Mouse (Mus musculus) CH12.LX (cell line): ENCODE data around the gene Med4. TPM values are rescaled to one million over a fixed set of nuclear protein-coding genes. Genes with fewer than 3 reads are reported as not detected.

ENCODE experiments used
- DNase-seq: peaks from one replicate; pipeline ENCODE4 v3.0.0-alpha.2; 2013; ENCODE audit errors: extremely low read depth
- H3K27ac ChIP-seq: 2 replicates; pipeline ENCODE4 v1.5.1; 2012; ENCODE audit warnings: low read depth, mild to moderate bottlenecking, control low read depth, moderate library complexity; ENCODE audit not compliant: insufficient read depth
- H3K27me3 ChIP-seq: replicated peaks from 2 replicates; pipeline ENCODE3; 2012; ENCODE audit warnings: inconsistent platforms
- H3K36me3 ChIP-seq, 2 experiments: replicated peaks in 1 of 2; 2 replicates each; pipeline versions ENCODE3 to v1.6.1; 2012; ENCODE audit warnings: inconsistent platforms in 1 of 2, low read length in 1 of 2, mild to moderate bottlenecking in 1 of 2, mixed read lengths in 1 of 2, moderate library complexity in 1 of 2; ENCODE audit not compliant: control insufficient read depth in 1 of 2, insufficient read depth in 1 of 2
- H3K4me1 ChIP-seq, 2 experiments: 2 replicates each; pipeline ENCODE4 v1.6.1; 2012; ENCODE audit warnings: inconsistent platforms in 1 of 2, moderate library complexity in 1 of 2; ENCODE audit not compliant: insufficient read depth in 2 of 2, control insufficient read depth in 1 of 2
- H3K4me2 ChIP-seq: 2 replicates; pipeline ENCODE4 v1.6.1; 2012; ENCODE audit warnings: low read depth, mild to moderate bottlenecking, control low read depth; ENCODE audit not compliant: poor library complexity, insufficient read depth, severe bottlenecking
- H3K4me3 ChIP-seq, 3 experiments: fragments of 150-350 bp in 1 of 3; sonication (generic) in 1 of 3; replicated peaks in 1 of 3; 2 replicates each; pipeline versions ENCODE3 to v1.5.1; 2011 to 2012; ENCODE audit warnings: low read depth in 2 of 3, low read length in 2 of 3, mild to moderate bottlenecking in 2 of 3, moderate library complexity in 2 of 3, control low read depth in 1 of 3, improper control_type of control experiment in 1 of 3, inconsistent platforms in 1 of 3, mixed read lengths in 1 of 3; ENCODE audit not compliant: poor library complexity in 1 of 3
- H3K79me2 ChIP-seq: replicated peaks from 2 replicates; pipeline ENCODE4 v1.6.1; 2012; ENCODE audit warnings: mild to moderate bottlenecking, moderate library complexity; ENCODE audit not compliant: control insufficient read depth, poor library complexity, insufficient read depth, severe bottlenecking; ENCODE audit errors: extremely low read depth
- H3K9ac ChIP-seq: 2 replicates; pipeline ENCODE4 v1.6.1; 2012; ENCODE audit warnings: low read depth, mild to moderate bottlenecking, control low read depth, moderate library complexity; ENCODE audit not compliant: insufficient read depth
- H3K9me3 ChIP-seq: replicated peaks from 2 replicates; pipeline ENCODE3; 2012; ENCODE audit warnings: low read length, inconsistent platforms, mixed read lengths
- BHLHE40 ChIP-seq: IDR thresholded peaks from 2 replicates; pipeline ENCODE4 v1.6.1; 2011; ENCODE audit warnings: mild to moderate bottlenecking, low read depth, low read length, improper control_type of control experiment
- CHD1 ChIP-seq: IDR thresholded peaks from 2 replicates; pipeline ENCODE4 v1.6.1; 2012; ENCODE audit warnings: low read depth, low read length, improper control_type of control experiment, inconsistent platforms
- CHD2 ChIP-seq: IDR thresholded peaks from 2 replicates; pipeline ENCODE4 v1.6.1; 2011; ENCODE audit warnings: low read length, improper control_type of control experiment
- CTCF ChIP-seq, 2 experiments: IDR thresholded peaks in 1 of 2; conservative IDR thresholded peaks in 1 of 2; 2 replicates each; pipeline ENCODE4 v1.5.1; 2011 to 2012; ENCODE audit warnings: low read depth in 2 of 2, low read length in 2 of 2, improper control_type of control experiment in 1 of 2, inconsistent platforms in 1 of 2, mild to moderate bottlenecking in 1 of 2, moderate library complexity in 1 of 2
- ELF1 ChIP-seq: IDR thresholded peaks from 2 replicates; pipeline ENCODE4 v1.6.1; 2014; ENCODE audit warnings: low read depth, mild to moderate bottlenecking, inconsistent platforms, low read length, improper control_type of control experiment
- JUND ChIP-seq: conservative IDR thresholded peaks from 2 replicates; pipeline ENCODE4 v1.6.1; 2011; ENCODE audit warnings: low read depth, low read length, improper control_type of control experiment
- MAFK ChIP-seq: IDR thresholded peaks from 2 replicates; pipeline ENCODE4 v1.6.1; 2011; ENCODE audit warnings: low read length, improper control_type of control experiment; ENCODE audit not compliant: insufficient replicate concordance
- MXI1 ChIP-seq: IDR thresholded peaks from 2 replicates; pipeline ENCODE4 v1.6.1; 2011; ENCODE audit warnings: mild to moderate bottlenecking, low read depth, low read length, improper control_type of control experiment
- POLR2AphosphoS2 ChIP-seq: IDR thresholded peaks from 2 replicates; pipeline ENCODE4 v1.6.1; 2011; ENCODE audit warnings: low read depth, low read length, improper control_type of control experiment
- RAD21 ChIP-seq: IDR thresholded peaks from 2 replicates; pipeline ENCODE4 v1.6.1; 2011; ENCODE audit warnings: low read depth, mild to moderate bottlenecking, low read length, improper control_type of control experiment, moderate library complexity
- SIN3A ChIP-seq: IDR thresholded peaks from 2 replicates; pipeline ENCODE4 v1.6.1; 2012; ENCODE audit warnings: low read length, improper control_type of control experiment, inconsistent platforms
- SMC3 ChIP-seq: IDR thresholded peaks from 2 replicates; pipeline ENCODE4 v1.6.1; 2011; ENCODE audit warnings: low read depth, low read length, improper control_type of control experiment
- TBP ChIP-seq: conservative IDR thresholded peaks from 2 replicates; pipeline ENCODE4 v1.6.1; 2011; ENCODE audit warnings: low read depth, low read length, improper control_type of control experiment
- UBTF ChIP-seq: IDR thresholded peaks from 2 replicates; pipeline ENCODE4 v1.6.1; 2012; ENCODE audit warnings: low read depth, mild to moderate bottlenecking, inconsistent platforms, low read length, improper control_type of control experiment, moderate library complexity
- USF2 ChIP-seq: conservative IDR thresholded peaks from 2 replicates; pipeline ENCODE4 v1.6.1; 2011; ENCODE audit warnings: low read depth, low read length, improper control_type of control experiment
- ZC3H11A ChIP-seq: IDR thresholded peaks from 2 replicates; pipeline ENCODE4 v1.6.1; 2012; ENCODE audit warnings: low read depth, mild to moderate bottlenecking, inconsistent platforms, low read length, improper control_type of control experiment
- ZNF384 ChIP-seq: IDR thresholded peaks from 2 replicates; pipeline ENCODE4 v1.6.1; 2012; ENCODE audit warnings: low read depth, low read length, improper control_type of control experiment, inconsistent platforms
- dilution Hi-C: fragments of 300-500 bp; cut with MboI; formaldehyde crosslinking; loops from 2 replicates; pipeline ENCODE4 v1.14.3; 2020; ENCODE audit warnings: low sequenced_read_pairs; ENCODE audit not compliant: extremely low pct_unique_long_range_greater_than_20kb, extremely low pct_ligation_motif_present
- in situ Hi-C: fragments of 300-500 bp; cut with MboI; formaldehyde crosslinking; loops from 3 replicates; pipeline ENCODE4 v1.14.3; 2019; ENCODE audit warnings: low sequenced_read_pairs, low pct_ligation_motif_present, low pct_unique_long_range_greater_than_20kb, mixed read lengths
- polyA plus RNA-seq: library from polyadenylated mRNA; unstranded; fragments of >175 nt; gene quantifications from 2 replicates; pipeline ENCODE4 v1.2.1, GENCODE M21; 2012; ENCODE audit warnings: low read depth; ENCODE audit not compliant: insufficient read length
- total RNA-seq, 2 experiments: library from RNA; depleted of rRNA; stranded (reverse); fragments of 300-350 nt in 1 of 2; fragments of >200 nt in 1 of 2; gene quantifications; 2 replicates each; pipeline ENCODE4 v1.2.3; 2012 to 2014

The Med4 gene
- total and polyA plus RNA-seq, 3 experiments = 45.6 to 61.5 (median 60.7) TPM

GRCm38 (mm10) chr14:73472205-73472604, 37.6 kb upstream of the Med4 start:
- dilution Hi-C loops (no loop called here), in situ Hi-C loops (no loop called here)
- no peaks in the 10 kb centered on the region for H3K79me2 ChIP-seq
- H3K36me3 ChIP-seq = no peaks in the 10 kb centered on the region
- peaks cover 5 to 27% of the 10 kb centered on the region in 2 experiments for H3K4me1 ChIP-seq
- H3K27me3 ChIP-seq = no peaks in the 10 kb centered on the region
- H3K9ac ChIP-seq = no peak overlapping the region
- no peaks in the 10 kb centered on the region for H3K9me3 ChIP-seq
- no peak for DNase-seq
- no peak overlapping the region for H3K4me2 ChIP-seq
- no peak overlapping the region for H3K4me3 ChIP-seq
- H3K27ac ChIP-seq = no peak overlapping the region
- TF ChIP-seq CHD1 = no peak
- TF ChIP-seq MAFK = peak; percentile 47; the same call in 1 of the 2 replicates

- TF ChIP-seq CHD2 = no peak
- TF ChIP-seq UBTF = no peak
- no peak for TF ChIP-seq ZNF384
- no peak for TF ChIP-seq JUND
- TF ChIP-seq MXI1 = no peak
- no peak for TF ChIP-seq USF2
- no peak for TF ChIP-seq ELF1
- TF ChIP-seq SMC3 = no peak
- Histone ChIP-seq H3K79me2 (no peaks in the 10 kb centered on the region), H3K27ac (no peak overlapping the region), H3K4me3 (no peak overlapping the region), H3K4me1 (peaks cover 4 to 27% of the 10 kb centered on the region in 2 experiments), H3K9me3 (no peaks in the 10 kb centered on the region), H3K36me3 (no peaks in the 10 kb centered on the region), H3K4me2 (no peak overlapping the region), H3K9ac (no peak overlapping the region), H3K27me3 (no peaks in the 10 kb centered on the region)
- in situ Hi-C loops = no loop called here
- no peak for DNase-seq
- dilution Hi-C loops = no loop called here
Observed at GRCm38 (mm10) chr14:73473670-73474460, 36.0 kb upstream of the Med4 start.

GRCm38 (mm10) chr14:73474636-73475093, 35.2 kb upstream of the Med4 start:
- no peaks in the 10 kb centered on the region for H3K9me3 ChIP-seq
- H3K36me3 ChIP-seq = no peaks in the 10 kb centered on the region
- no peak overlapping the region for H3K27ac ChIP-seq
- H3K4me2 ChIP-seq = peak overlapping the region; percentile 64; the same call in 1 of the 2 replicates
- TF ChIP-seq POLR2AphosphoS2 = no peak
- TF ChIP-seq ZC3H11A = peak; percentile 42; the same call in 1 of the 2 replicates
- peak; percentile 91 for TF ChIP-seq BHLHE40
- peak; percentile 85 for TF ChIP-seq SMC3
- peak; percentile 48 to 73 for TF ChIP-seq CTCF (conservative IDR thresholded peaks at IDR 0.05 in 1 of 2, IDR thresholded peaks at IDR 0.05 in 1 of 2; ENCODE audit: low read depth in 2 of 2, low read length in 2 of 2)
- TF ChIP-seq TBP = 0 out of 2 replicates have a peak, but pooled peaks have one; percentile 28
- TF ChIP-seq RAD21 = peak; percentile 82
- no peak for TF ChIP-seq SIN3A
- dilution Hi-C loops = no loop called here
- in situ Hi-C loops = no loop called here
- no peaks in the 10 kb centered on the region for H3K79me2 ChIP-seq
- H3K4me1 ChIP-seq = peaks cover 4 to 27% of the 10 kb centered on the region in 2 experiments
- H3K9ac ChIP-seq = no peak overlapping the region
- no peaks in the 10 kb centered on the region for H3K27me3 ChIP-seq
- H3K4me3 ChIP-seq = no peak overlapping the region
- DNase-seq = peak; percentile 53
